Mouse (Mus musculus): Measurements from ENCODE around the gene Pola2.

Gene Pola2

GRCm38 (mm10) chr19:5894002-5894678, 69.9 kb downstream of the Pola2 start, which contains the start of gene Tigd3:
Gene Tigd3, minus strand, starts transcription at chr19:5894149.
- peak; percentile 98 for DNase-seq (ENCODE audit: low spot score in 2 of 2)

GRCm38 (mm10) chr19:5893282-5894001, 70.6 kb downstream of the Pola2 start:
- DNase-seq (ENCODE audit: low spot score in 2 of 2), result peak in 1 of 2 experiments; percentile 44

GRCm38 (mm10) chr19:5892735-5893134, 71.3 kb downstream of the Pola2 start:
- no peak for DNase-seq (ENCODE audit: low spot score in 2 of 2)

GRCm38 (mm10) chr19:5892262-5892661, 71.7 kb downstream of the Pola2 start:
- DNase-seq (ENCODE audit: low spot score in 2 of 2), result no peak

- DNase-seq (ENCODE audit: low spot score in 2 of 2), result no peak
Measured at GRCm38 (mm10) chr19:5891521-5892258, 72.3 kb downstream of the Pola2 start.
